Mouse (Mus musculus): ENCODE data around the gene Arhgef17. TPM values are rescaled to one million over a fixed set of nuclear protein-coding genes. Genes with fewer than 3 reads are reported as not detected.

The Arhgef17 gene
- polyA plus RNA-seq, 1 experiment = 0.02 TPM

DNA sequence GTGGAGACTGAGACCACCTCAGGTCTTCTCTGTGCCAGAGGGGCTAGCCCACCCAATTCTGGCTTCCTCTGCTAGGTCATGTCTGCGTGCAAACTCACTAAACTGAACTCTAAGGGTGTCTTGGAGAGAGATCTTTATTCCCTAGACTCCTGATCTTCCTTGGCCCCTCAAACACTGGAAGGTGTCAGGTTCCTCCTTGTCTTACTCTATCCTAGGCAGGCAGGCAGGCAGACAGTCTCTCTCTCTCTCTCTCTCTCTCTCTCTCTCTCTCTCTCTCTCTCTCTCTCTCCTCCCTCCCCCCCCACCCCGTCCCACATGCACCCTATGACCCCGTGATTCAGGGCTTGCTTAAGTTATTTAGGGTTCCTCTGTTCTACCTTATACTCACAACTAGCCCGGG, 69.6 kb downstream of the Arhgef17 start:
- no peaks in the 10 kb centered on the region for H3K9me3 ChIP-seq (ENCODE audit: control insufficient read depth, low read length)
- H3K27me3 ChIP-seq (ENCODE audit: control insufficient read depth) = no peaks in the 10 kb centered on the region
- H3K4me3 ChIP-seq (replicated peaks) = peak overlapping the region; percentile 74
- H3K36me3 ChIP-seq (ENCODE audit: control insufficient read depth) = peaks cover 46% of the 10 kb centered on the region
- no peak for TF ChIP-seq TAL1 (IDR thresholded peaks at IDR 0.05; ENCODE audit: low read length)
- no peak for TF ChIP-seq GATA1 (IDR thresholded peaks at IDR 0.05; ENCODE audit: low read length)
- peaks cover 72% of the 10 kb centered on the region for H3K4me1 ChIP-seq (ENCODE audit: control insufficient read depth)

DNA sequence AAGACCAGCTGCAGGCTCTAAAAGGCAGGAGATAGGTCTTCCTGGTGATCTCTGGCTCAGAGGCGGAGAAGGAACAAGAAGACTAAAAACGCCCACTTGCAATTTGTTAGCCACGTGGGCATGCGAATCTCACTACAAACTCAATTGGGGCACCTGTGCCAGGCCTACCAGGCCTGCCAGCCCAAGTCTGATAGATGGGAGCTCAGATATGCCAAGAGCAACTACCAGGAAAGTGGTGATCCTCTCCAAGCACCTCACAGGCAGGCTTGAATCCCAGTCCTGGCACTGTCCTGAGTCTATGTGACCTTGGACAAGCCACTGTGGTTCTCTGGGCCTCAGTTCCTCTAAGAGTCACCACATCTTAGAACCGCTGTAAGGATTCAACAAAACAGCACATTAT, 70.7 kb downstream of the Arhgef17 start:
- peak overlapping the region; percentile 74 for H3K4me3 ChIP-seq (replicated peaks)
- peaks cover 58% of the 10 kb centered on the region for H3K36me3 ChIP-seq (ENCODE audit: control insufficient read depth)
- peaks cover 72% of the 10 kb centered on the region for H3K4me1 ChIP-seq (ENCODE audit: control insufficient read depth)
- TF ChIP-seq GATA1 (IDR thresholded peaks at IDR 0.05; ENCODE audit: low read length) (no peak), TAL1 (IDR thresholded peaks at IDR 0.05; ENCODE audit: low read length) (no peak)
- no peaks in the 10 kb centered on the region for H3K27me3 ChIP-seq (ENCODE audit: control insufficient read depth)
- no peaks in the 10 kb centered on the region for H3K9me3 ChIP-seq (ENCODE audit: control insufficient read depth, low read length)

DNA sequence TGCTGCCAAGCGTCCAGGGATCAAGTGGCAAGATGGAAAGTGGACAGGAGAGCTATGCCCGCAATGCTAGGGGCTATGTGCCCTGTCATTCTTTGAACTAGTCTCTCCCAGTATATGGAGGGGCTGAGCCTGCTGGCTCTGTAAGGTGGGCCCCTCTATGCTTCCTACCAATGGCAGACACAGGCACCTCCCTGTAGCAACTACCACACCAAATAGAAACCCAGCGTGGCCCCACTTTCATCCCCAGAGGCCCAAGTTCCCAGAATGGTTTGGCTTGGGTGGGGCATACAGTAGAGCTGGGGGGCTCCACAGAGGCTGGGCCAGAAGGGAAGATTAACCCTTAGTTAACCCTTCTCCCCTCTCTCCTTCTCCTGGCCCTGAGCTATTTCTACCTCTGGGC, 71.5 kb downstream of the Arhgef17 start:
- H3K4me1 ChIP-seq (ENCODE audit: control insufficient read depth) = peaks cover 78% of the 10 kb centered on the region

DNA sequence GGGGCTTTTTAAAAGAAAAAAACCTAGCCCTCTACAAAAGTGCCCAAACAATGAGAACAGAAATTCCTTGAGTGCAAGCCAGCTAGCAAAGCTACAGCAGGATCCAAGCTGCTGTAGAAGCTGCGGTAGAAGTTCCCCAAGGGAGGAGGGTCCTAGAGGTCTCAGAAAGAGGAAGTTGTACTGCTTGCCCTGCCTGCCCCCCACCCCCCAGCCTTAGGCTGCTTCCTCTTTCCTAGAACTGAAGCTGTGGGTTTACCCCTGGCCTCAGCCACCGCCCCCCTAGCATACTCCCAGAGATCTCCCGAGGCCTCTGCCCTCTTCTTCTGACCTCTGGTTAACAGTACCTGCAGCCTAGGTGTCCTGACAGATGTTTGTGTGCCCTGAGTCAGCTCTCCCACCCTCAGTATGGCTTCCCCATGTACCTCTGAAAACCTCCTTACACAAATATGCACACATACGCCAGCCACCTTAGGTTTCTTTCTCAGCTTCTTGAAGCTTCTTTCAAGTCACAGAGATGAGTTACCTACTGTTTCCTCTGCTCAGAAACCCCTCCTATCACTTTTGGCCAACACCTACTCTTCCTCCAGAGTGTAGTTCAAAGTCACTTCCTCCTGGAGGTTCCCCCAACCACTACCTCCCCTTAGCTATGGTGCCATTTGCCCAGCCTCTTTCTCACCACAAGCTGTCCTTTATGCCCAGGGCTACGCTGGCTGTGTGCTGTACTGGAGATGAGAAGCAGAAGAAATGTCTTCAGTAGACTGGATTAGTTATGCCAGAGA, 75.9 kb downstream of the Arhgef17 start:
- TF ChIP-seq TAL1 (IDR thresholded peaks at IDR 0.05; ENCODE audit: low read length) (no peak), GATA1 (IDR thresholded peaks at IDR 0.05; ENCODE audit: low read length) (no peak)
- Histone ChIP-seq H3K4me3 (replicated peaks) (no peak overlapping the region), H3K36me3 (ENCODE audit: control insufficient read depth) (peaks cover 100% of the 10 kb centered on the region), H3K27me3 (ENCODE audit: control insufficient read depth) (no peaks in the 10 kb centered on the region), H3K4me1 (ENCODE audit: control insufficient read depth) (peaks cover 88% of the 10 kb centered on the region), H3K9me3 (ENCODE audit: control insufficient read depth, low read length) (no peaks in the 10 kb centered on the region)

More for the DNA sequence above, 71.5 kb downstream of the Arhgef17 start:
- no peaks in the 10 kb centered on the region for H3K9me3 ChIP-seq (ENCODE audit: control insufficient read depth, low read length)
- TF ChIP-seq TAL1 (IDR thresholded peaks at IDR 0.05; ENCODE audit: low read length) = no peak
- no peak for TF ChIP-seq GATA1 (IDR thresholded peaks at IDR 0.05; ENCODE audit: low read length)
- H3K36me3 ChIP-seq (ENCODE audit: control insufficient read depth) = peaks cover 65% of the 10 kb centered on the region
- H3K4me3 ChIP-seq (replicated peaks) = peak overlapping the region; percentile 74
- no peaks in the 10 kb centered on the region for H3K27me3 ChIP-seq (ENCODE audit: control insufficient read depth)

DNA sequence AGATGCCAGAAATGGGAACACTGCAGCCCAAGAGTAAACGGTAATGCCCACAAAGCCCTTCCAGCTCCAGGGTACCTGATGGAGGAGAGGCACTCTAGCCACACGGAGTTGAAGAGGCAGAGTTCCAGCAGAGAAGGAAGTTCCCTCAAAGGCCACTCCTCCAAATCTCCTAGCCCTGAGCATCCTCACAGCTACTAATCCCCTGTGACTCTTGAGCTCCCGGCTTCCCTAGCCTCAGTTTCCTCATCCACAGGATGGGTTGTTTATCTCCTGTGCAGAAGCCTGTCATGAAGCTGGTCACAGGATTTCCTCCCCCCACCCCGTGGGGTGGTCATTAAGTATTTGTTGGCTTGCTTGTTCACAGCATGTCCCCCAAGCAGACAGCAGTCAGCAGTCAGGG, 76.6 kb downstream of the Arhgef17 start:
- H3K4me3 ChIP-seq (replicated peaks) = no peak overlapping the region
- TF ChIP-seq GATA1 (IDR thresholded peaks at IDR 0.05; ENCODE audit: low read length) (no peak), TAL1 (IDR thresholded peaks at IDR 0.05; ENCODE audit: low read length) (no peak)
- H3K4me1 ChIP-seq (ENCODE audit: control insufficient read depth) = peaks cover 83% of the 10 kb centered on the region
- peaks cover 100% of the 10 kb centered on the region for H3K36me3 ChIP-seq (ENCODE audit: control insufficient read depth)
- H3K9me3 ChIP-seq (ENCODE audit: control insufficient read depth, low read length) = no peaks in the 10 kb centered on the region
- H3K27me3 ChIP-seq (ENCODE audit: control insufficient read depth) = no peaks in the 10 kb centered on the region

DNA sequence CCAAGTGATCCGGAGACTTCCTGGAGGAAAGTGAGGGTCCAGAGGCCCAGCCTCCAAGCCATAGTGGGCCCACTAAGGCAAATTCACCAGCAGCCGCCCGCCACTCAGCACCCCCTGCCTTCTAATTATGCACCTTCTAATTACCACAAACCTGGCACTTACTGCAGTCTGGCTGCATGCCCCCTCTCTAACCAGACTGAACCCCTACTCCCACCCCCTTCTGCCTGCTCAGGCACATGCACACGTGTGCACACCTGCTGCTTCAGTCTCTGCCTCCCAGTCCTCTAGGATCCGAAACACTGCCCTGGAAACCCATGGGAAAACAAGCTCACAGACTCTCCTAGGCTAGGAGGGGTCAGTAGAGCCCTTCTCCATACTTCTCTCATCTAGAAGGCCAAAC, 77.0 kb downstream of the Arhgef17 start:
- Histone ChIP-seq H3K36me3 (ENCODE audit: control insufficient read depth) (peaks cover 100% of the 10 kb centered on the region), H3K4me1 (ENCODE audit: control insufficient read depth) (peaks cover 82% of the 10 kb centered on the region), H3K4me3 (replicated peaks) (no peak overlapping the region), H3K9me3 (ENCODE audit: control insufficient read depth, low read length) (no peaks in the 10 kb centered on the region), H3K27me3 (ENCODE audit: control insufficient read depth) (no peaks in the 10 kb centered on the region)
- TF ChIP-seq GATA1 (IDR thresholded peaks at IDR 0.05; ENCODE audit: low read length) = no peak
- no peak for TF ChIP-seq TAL1 (IDR thresholded peaks at IDR 0.05; ENCODE audit: low read length)

DNA sequence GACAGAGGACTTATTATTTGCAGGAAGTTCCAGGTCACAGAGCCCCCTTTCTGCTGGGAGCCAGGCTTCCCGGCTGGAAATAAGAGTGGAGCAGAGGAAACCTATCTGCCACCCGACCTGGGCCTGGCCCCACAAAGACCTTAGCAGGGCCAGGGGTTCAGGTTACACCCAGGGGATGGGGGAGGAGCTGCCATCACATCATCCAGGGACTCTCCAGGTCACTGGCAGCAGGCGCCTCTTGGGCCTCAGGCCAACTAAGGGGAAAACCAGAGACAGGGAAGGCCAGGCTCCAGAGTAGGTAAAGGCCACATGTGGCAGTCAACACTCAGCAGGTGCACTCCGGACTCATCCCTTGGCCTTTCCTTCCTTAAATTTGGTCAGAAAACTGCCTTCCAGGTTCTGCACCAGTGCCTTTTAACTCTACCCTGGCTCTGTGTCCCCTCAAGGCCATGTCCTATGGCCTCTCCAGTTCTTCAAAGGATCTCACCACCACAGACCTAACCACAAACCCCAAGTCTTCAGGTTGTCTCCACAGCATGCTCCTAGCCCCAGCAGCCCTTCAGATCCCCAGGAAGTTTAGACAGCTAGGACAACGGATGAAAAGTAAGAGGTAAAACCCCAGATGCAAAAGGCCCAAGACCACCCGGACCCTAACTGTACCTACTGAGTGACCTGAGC, 77.6 kb downstream of the Arhgef17 start:
- peaks cover 100% of the 10 kb centered on the region for H3K36me3 ChIP-seq (ENCODE audit: control insufficient read depth)
- H3K4me1 ChIP-seq (ENCODE audit: control insufficient read depth) = peaks cover 82% of the 10 kb centered on the region

DNA sequence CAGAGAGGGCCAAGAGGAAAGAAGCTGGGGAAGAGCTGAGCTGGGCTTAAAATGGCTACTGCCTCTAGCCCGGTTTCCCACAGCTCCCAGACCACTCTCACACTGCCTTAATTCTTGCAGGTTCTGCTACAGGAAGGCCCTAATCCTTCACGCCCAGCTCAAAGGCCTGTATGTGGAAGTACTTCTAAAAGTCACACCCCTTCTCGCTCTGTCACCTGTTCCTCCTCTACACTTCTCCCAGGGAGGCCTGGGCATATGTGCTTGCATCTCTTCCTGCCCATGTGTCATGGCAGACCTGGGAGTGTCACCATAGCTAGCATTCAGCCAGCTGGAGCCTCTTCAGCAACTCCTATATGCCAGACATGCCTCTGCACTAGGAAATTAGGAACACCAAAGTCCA, 78.5 kb downstream of the Arhgef17 start:
- H3K36me3 ChIP-seq (ENCODE audit: control insufficient read depth) = peaks cover 100% of the 10 kb centered on the region
- H3K4me3 ChIP-seq (replicated peaks) = no peak overlapping the region
- no peak for TF ChIP-seq TAL1 (IDR thresholded peaks at IDR 0.05; ENCODE audit: low read length)
- TF ChIP-seq GATA1 (IDR thresholded peaks at IDR 0.05; ENCODE audit: low read length) = no peak
- no peaks in the 10 kb centered on the region for H3K9me3 ChIP-seq (ENCODE audit: control insufficient read depth, low read length)
- no peaks in the 10 kb centered on the region for H3K27me3 ChIP-seq (ENCODE audit: control insufficient read depth)
- peaks cover 82% of the 10 kb centered on the region for H3K4me1 ChIP-seq (ENCODE audit: control insufficient read depth)

More for the DNA sequence above, 77.6 kb downstream of the Arhgef17 start:
- no peaks in the 10 kb centered on the region for H3K9me3 ChIP-seq (ENCODE audit: control insufficient read depth, low read length)
- no peak for TF ChIP-seq TAL1 (IDR thresholded peaks at IDR 0.05; ENCODE audit: low read length)
- TF ChIP-seq GATA1 (IDR thresholded peaks at IDR 0.05; ENCODE audit: low read length) = no peak
- no peak overlapping the region for H3K4me3 ChIP-seq (replicated peaks)
- H3K27me3 ChIP-seq (ENCODE audit: control insufficient read depth) = no peaks in the 10 kb centered on the region

Measured in erythroblast, embryonic 14.5 days (primary cell).